Mouse (Mus musculus) thymus, adult 2 months (tissue): Measurements from ENCODE around the gene Polr1d. TPM values are rescaled to one million over a fixed set of nuclear protein-coding genes. Genes with fewer than 3 reads are reported as not detected.

Experiments used
- DNase-seq: peaks from one replicate; pipeline ENCODE4 v3.0.0; 2021
- H3K27ac ChIP-seq: fragments of 200-500 bp; 2 replicates; pipeline ENCODE4 v1.5.1; 2012; ENCODE audit warnings: low read length, control low read depth; ENCODE audit not compliant: control insufficient read depth, insufficient read depth
- H3K27me3 ChIP-seq: fragments of 200-500 bp; 2 replicates; pipeline ENCODE4 v1.6.1; 2012; ENCODE audit warnings: mild to moderate bottlenecking, low read length, moderate library complexity, mixed read lengths; ENCODE audit not compliant: control insufficient read depth, insufficient read depth
- H3K36me3 ChIP-seq: fragments of 200-500 bp; 2 replicates; pipeline ENCODE4 v1.6.1; 2012; ENCODE audit warnings: mild to moderate bottlenecking, low read length, moderate library complexity; ENCODE audit not compliant: control insufficient read depth, insufficient read depth
- H3K4me1 ChIP-seq: fragments of 200-500 bp; replicated peaks from 2 replicates; pipeline ENCODE4 v1.6.1; 2012; ENCODE audit warnings: low read length; ENCODE audit not compliant: control insufficient read depth, insufficient read depth
- H3K4me3 ChIP-seq: fragments of 200-500 bp; 2 replicates; pipeline ENCODE4 v1.5.1; 2012; ENCODE audit warnings: mild to moderate bottlenecking, low read length, control low read depth, moderate library complexity; ENCODE audit not compliant: control insufficient read depth, insufficient read depth
- CTCF ChIP-seq: fragments of 200-500 bp; IDR thresholded peaks from 2 replicates; pipeline ENCODE4 v1.5.1; 2012; ENCODE audit warnings: mild to moderate bottlenecking, control low read depth, low read length, moderate library complexity, borderline replicate concordance; ENCODE audit not compliant: control insufficient read depth, poor library complexity, insufficient read depth; ENCODE audit errors: extremely low read depth
- POLR2A ChIP-seq: fragments of 200-500 bp; IDR thresholded peaks from 2 replicates; pipeline ENCODE4 v1.6.1; 2012; ENCODE audit warnings: mild to moderate bottlenecking, low read length, control low read depth, moderate library complexity; ENCODE audit not compliant: control insufficient read depth, poor library complexity, insufficient read depth; ENCODE audit errors: extremely low read depth
- WGBS: fragments of 180-500 bp; shearing (Covaris S2); methylation state at CpG from one replicate; pipeline ENCODE4 v1.1.7; 2018; 5-methylcytosine and 5-hydroxymethylcytosine counted together
- polyA plus RNA-seq: library from polyadenylated mRNA; depleted of rRNA; stranded (reverse); fragments of >200 nt; gene quantifications from 2 replicates; pipeline ENCODE4 v1.2.3, GENCODE M21; 2012; rRNA removed

The Polr1d gene
- polyA plus RNA-seq, 1 experiment: 55.1 TPM

- WGBS: 45% methylated on average over 13 of the region's 13 CpGs
- no peak for DNase-seq
- H3K27me3 ChIP-seq: peaks cover 2% of the 10 kb centered on the region; the same call in 1 of the 2 replicates
- H3K4me1 ChIP-seq: peaks cover 3% of the 10 kb centered on the region; the same call in 1 of the 2 replicates
- H3K36me3 ChIP-seq: no peaks in the 10 kb centered on the region
- H3K4me3 ChIP-seq: no peak overlapping the region
- H3K27ac ChIP-seq: no peak overlapping the region
- TF ChIP-seq CTCF (no peak), POLR2A (no peak)
These were observed 78.0 kb downstream of the Polr1d start for GRCm38 (mm10) chr5:147154806-147155371.

GRCm38 (mm10) chr5:147155449-147156133 lies 78.7 kb downstream of the Polr1d start:
- 42% methylated on average over 13 of the region's 13 CpGs for WGBS
- no peak for DNase-seq
- no peak overlapping the region for H3K4me3 ChIP-seq
- no peak overlapping the region for H3K27ac ChIP-seq
- H3K27me3 ChIP-seq: peaks cover 2% of the 10 kb centered on the region; the same call in 1 of the 2 replicates
- no peaks in the 10 kb centered on the region for H3K36me3 ChIP-seq
- peaks cover 3% of the 10 kb centered on the region; the same call in 1 of the 2 replicates for H3K4me1 ChIP-seq
- no peak for TF ChIP-seq POLR2A
- no peak for TF ChIP-seq CTCF

- no peak overlapping the region for H3K4me3 ChIP-seq
- peaks cover 3% of the 10 kb centered on the region; the same call in 1 of the 2 replicates for H3K4me1 ChIP-seq
- H3K36me3 ChIP-seq: no peaks in the 10 kb centered on the region
- DNase-seq: no peak
- no peak overlapping the region for H3K27ac ChIP-seq
- TF ChIP-seq CTCF (no peak), POLR2A (no peak)
- 48% methylated on average over 3 of the region's 3 CpGs for WGBS
- H3K27me3 ChIP-seq: peaks cover 2% of the 10 kb centered on the region; the same call in 1 of the 2 replicates
These were observed 79.5 kb downstream of the Polr1d start for GRCm38 (mm10) chr5:147156376-147156775.

- Histone ChIP-seq H3K27ac (no peak overlapping the region), H3K4me3 (no peak overlapping the region), H3K27me3 (peaks cover 2% of the 10 kb centered on the region; the same call in 1 of the 2 replicates), H3K36me3 (no peaks in the 10 kb centered on the region), H3K4me1 (peaks cover 3% of the 10 kb centered on the region; the same call in 1 of the 2 replicates)
- 81% methylated on average over 7 of the region's 7 CpGs for WGBS
- TF ChIP-seq CTCF (no peak), POLR2A (no peak)
- no peak for DNase-seq
These were observed 80.6 kb downstream of the Polr1d start for GRCm38 (mm10) chr5:147157441-147157840.

GRCm38 (mm10) chr5:147159320-147159719 lies 82.5 kb downstream of the Polr1d start:
- WGBS: 18% methylated on average over 6 of the region's 6 CpGs
- Histone ChIP-seq H3K4me3 (no peak overlapping the region), H3K36me3 (no peaks in the 10 kb centered on the region), H3K4me1 (peaks cover 3% of the 10 kb centered on the region; the same call in 1 of the 2 replicates), H3K27ac (no peak overlapping the region), H3K27me3 (peaks cover 2% of the 10 kb centered on the region; the same call in 1 of the 2 replicates)
- TF ChIP-seq CTCF (no peak), POLR2A (no peak)
- DNase-seq: no peak

GRCm38 (mm10) chr5:147159792-147160191 lies 82.9 kb downstream of the Polr1d start:
- no peak for DNase-seq
- Histone ChIP-seq H3K4me1 (peaks cover 3% of the 10 kb centered on the region; the same call in 1 of the 2 replicates), H3K4me3 (no peak overlapping the region), H3K27me3 (peaks cover 2% of the 10 kb centered on the region; the same call in 1 of the 2 replicates), H3K27ac (no peak overlapping the region), H3K36me3 (no peaks in the 10 kb centered on the region)
- 69% methylated on average over 2 of the region's 2 CpGs for WGBS
- TF ChIP-seq CTCF: no peak
- no peak for TF ChIP-seq POLR2A

Other genes with a start within 250 kb of the Polr1d start
- 58.2 and 60.9 TPM in 2 replicates for gene Rpl21, start 244.2 kb upstream of the Polr1d start, polyA plus RNA-seq
- gene Rasl11a, start 232.0 kb upstream of the Polr1d start, polyA plus RNA-seq: 2.5 and 3.2 TPM in 2 replicates
- 85.9 and 108 TPM in 2 replicates for gene Gtf3a, start 128.4 kb upstream of the Polr1d start, polyA plus RNA-seq
- 10.7 and 13.0 TPM in 2 replicates for gene Mtif3, start 113.2 kb upstream of the Polr1d start, polyA plus RNA-seq
- gene Lnx2, start 464 bp upstream of the Polr1d start, polyA plus RNA-seq: 48.3 and 54.5 TPM in 2 replicates
- gene Gsx1, start 111.6 kb downstream of the Polr1d start, polyA plus RNA-seq: not detected in 2 replicates
- 0.06 TPM in 1 of 2 replicates, not detected in the other for gene Pdx1, start 192.9 kb downstream of the Polr1d start, polyA plus RNA-seq
- gene Cdx2, start 230.2 kb downstream of the Polr1d start, polyA plus RNA-seq: 0.32 TPM in 2 replicates
- 0.15 and 0.87 TPM in 2 replicates for gene Urad, start 245.4 kb downstream of the Polr1d start, polyA plus RNA-seq